Mouse (Mus musculus) gastrocnemius, adult 2 months (tissue): ENCODE measurements around the gene Zc3hav1. TPM values are rescaled to one million over a fixed set of nuclear protein-coding genes. Genes with fewer than 3 reads are reported as not detected.

Experiments used
- DNase-seq: peaks from one replicate; pipeline ENCODE4 v3.0.0; 2022
- H3K27ac ChIP-seq: fragments of 200-600 bp; 2 replicates; pipeline ENCODE4 v1.8.1; 2022; ENCODE audit warnings: mild to moderate bottlenecking
- H3K4me3 ChIP-seq: fragments of 200-600 bp; 2 replicates; pipeline ENCODE4 v1.8.1; 2022; ENCODE audit warnings: mild to moderate bottlenecking, moderate library complexity
- CTCF ChIP-seq: fragments of 200-600 bp; IDR thresholded peaks from 2 replicates; pipeline ENCODE4 v1.8.1; 2022; ENCODE audit warnings: antibody characterized with exemption, mild to moderate bottlenecking, moderate library complexity
- intact Hi-C: fragments of 180-260 bp; cut with DNase I; formaldehyde crosslinking; loops from one replicate; pipeline ENCODE4 v1.15.1; 2025
- total RNA-seq, 2 experiments: library from RNA; stranded (reverse); gene quantifications; 2 replicates each; pipeline ENCODE4 v1.2.3; 2021

Gene Zc3hav1
- total RNA-seq, 2 experiments from 2014 or later, result 6.4 to 6.7 TPM

DNA sequence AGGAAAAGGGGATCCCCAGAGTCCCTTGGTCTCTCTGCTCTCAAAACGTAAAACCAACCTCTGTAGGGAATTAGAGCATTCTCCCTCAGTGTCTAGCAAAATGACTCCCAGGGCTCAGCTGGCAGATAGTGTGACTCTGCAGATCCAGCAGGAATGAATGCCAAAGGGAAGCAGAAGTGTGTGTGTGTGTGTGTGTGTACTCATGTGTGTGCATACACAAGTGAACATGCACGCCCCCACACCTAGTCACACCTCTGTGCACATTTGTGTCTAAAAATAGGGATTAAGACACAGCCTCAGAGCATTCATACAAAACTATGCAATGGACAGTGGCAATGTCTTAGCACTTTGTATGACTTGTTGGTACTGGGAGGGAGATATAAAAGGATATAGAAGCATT lies 98.6 kb downstream of the Zc3hav1 start:
- no peak overlapping the region for H3K27ac ChIP-seq
- intact Hi-C loops, result no loop called here
- no peak for TF ChIP-seq CTCF
- DNase-seq, result no peak
- no peak overlapping the region for H3K4me3 ChIP-seq

Other genes starting within 250 kb of the Zc3hav1 start
- not detected for gene Tmem213, start 245.3 kb downstream of the Zc3hav1 start, total RNA-seq
- gene Atp6v0a4, start 230.0 kb downstream of the Zc3hav1 start, total RNA-seq, result under 1 TPM; 0.50 to 0.56 TPM
- gene D630045J12Rik, start 100.6 kb downstream of the Zc3hav1 start, total RNA-seq, result under 1 TPM; 0.26 to 0.47 TPM
- gene Zc3hav1l, start 55.3 kb downstream of the Zc3hav1 start, total RNA-seq, result under 1 TPM; 0.31 to 0.61 TPM
- 1 to 10 TPM; 1.3 to 1.4 TPM for gene Ttc26, start 26.9 kb upstream of the Zc3hav1 start, total RNA-seq
- 10 to 100 TPM; 25.4 to 25.7 TPM for gene Ubn2, start 79.3 kb upstream of the Zc3hav1 start, total RNA-seq
- 100 to 1,000 TPM; 128 to 218 TPM for gene Fmc1, start 178.9 kb upstream of the Zc3hav1 start, total RNA-seq
- 100 to 1,000 TPM; 128 to 134 TPM for gene Luc7l2, start 196.7 kb upstream of the Zc3hav1 start, total RNA-seq